Comparison of ENCODE assay signal across 8 mouse cellular contexts in genomic region chr8:71394481-71394880, GRCm38 (mm10). TPM values are rescaled to one million over a fixed set of nuclear protein-coding genes. Genes with fewer than 3 reads are reported as not detected.
A peak's percentile ranks its signal among the peaks of the same experiment; 100 is the strongest.
DNase-seq lines count a peak whose midpoint lies in the region; ATAC-seq and TF ChIP-seq lines count a peak whose summit lies in the region.
"Had no signal": no experiment of that assay in that cellular context is flagged by ENCODE, and none has a peak within 500 bp of the region (broad histone marks: within the 10 kb centered on the region; RNA-seq: fewer than 3 reads in every experiment).

No protein-coding gene starts in this region.

- DNase-seq in right cerebral cortex, postnatal 10 days (ENCODE audit: low spot score in 2 of 2): peak; percentile 18 to 24
- no peak for DNase-seq in right cerebral cortex, postnatal 25 days
- DNase-seq in kidney, postnatal 0 days (ENCODE audit: low spot score): no peak
- no peak for DNase-seq in stomach, postnatal 0 days (ENCODE audit: low spot score)
- no peak for DNase-seq in Muller cell, postnatal 12 days (ENCODE audit: inconsistent ontology term)

- H3K9me3 ChIP-seq in hindbrain, embryonic 13.5 days: no peaks in the 10 kb centered on the region
- H3K9me3 ChIP-seq in hindbrain, embryonic 12.5 days (replicated peaks): no peaks in the 10 kb centered on the region
- no peaks in the 10 kb centered on the region for H3K9me3 ChIP-seq in kidney, postnatal 0 days (replicated peaks; ENCODE audit: low read length)
- no peaks in the 10 kb centered on the region for H3K9me3 ChIP-seq in stomach, postnatal 0 days (ENCODE audit: control insufficient read depth, low read length)
- H3K9me3 ChIP-seq: embryonic facial prominence, embryonic 12.5 days had no signal

- peaks cover 12% of the 10 kb centered on the region for H3K4me1 ChIP-seq in hindbrain, embryonic 13.5 days (replicated peaks)
- peaks cover 8% of the 10 kb centered on the region for H3K4me1 ChIP-seq in hindbrain, embryonic 12.5 days
- peaks cover 5% of the 10 kb centered on the region for H3K4me1 ChIP-seq in kidney, postnatal 0 days (replicated peaks; ENCODE audit: insufficient read depth, low read length)
- H3K4me1 ChIP-seq in stomach, postnatal 0 days (replicated peaks; ENCODE audit: control insufficient read depth, insufficient read depth): peaks cover 5% of the 10 kb centered on the region; the same call in 1 of the 2 replicates

- TF ChIP-seq EP300 in stomach, postnatal 0 days (optimal IDR thresholded peaks at IDR 0.05): no peak

- no peak for TF ChIP-seq CTCF in kidney, postnatal 0 days (IDR thresholded peaks at IDR 0.05; ENCODE audit: low read depth)
- TF ChIP-seq CTCF in stomach, postnatal 0 days (IDR thresholded peaks at IDR 0.05; ENCODE audit: low read depth): no peak

- no peak overlapping the region for H3K4me3 ChIP-seq in hindbrain, embryonic 13.5 days
- H3K4me3 ChIP-seq in hindbrain, embryonic 12.5 days: no peak overlapping the region
- 0 out of 2 replicates have a peak overlapping the region, but pooled peaks have one; percentile 16 for H3K4me3 ChIP-seq in kidney, postnatal 0 days (replicated peaks; ENCODE audit: low read depth, low read length)
- no peak overlapping the region for H3K4me3 ChIP-seq in stomach, postnatal 0 days (ENCODE audit: low read depth, low read length)
- H3K4me3 ChIP-seq: embryonic facial prominence, embryonic 12.5 days had no signal

- no peak overlapping the region for H3K27ac ChIP-seq in hindbrain, embryonic 13.5 days
- H3K27ac ChIP-seq in hindbrain, embryonic 12.5 days: no peak overlapping the region
- H3K27ac ChIP-seq in kidney, postnatal 0 days: no peak overlapping the region
- H3K27ac ChIP-seq in stomach, postnatal 0 days (replicated peaks): no peak overlapping the region
- H3K27ac ChIP-seq: embryonic facial prominence, embryonic 12.5 days had no signal

- ATAC-seq in hindbrain, embryonic 13.5 days (ENCODE audit: low FRiP score): no peak
- no peak for ATAC-seq in hindbrain, embryonic 12.5 days (ENCODE audit: low FRiP score)
- ATAC-seq in kidney, postnatal 0 days (replicated peaks; ENCODE audit: low FRiP score, low read depth): no peak
- ATAC-seq in stomach, postnatal 0 days (ENCODE audit: low FRiP score, low TSS enrichment): no peak

- H3K36me3 ChIP-seq in hindbrain, embryonic 13.5 days: peaks cover 12% of the 10 kb centered on the region
- H3K36me3 ChIP-seq in hindbrain, embryonic 12.5 days: peaks cover 9% of the 10 kb centered on the region
- peaks cover 10% of the 10 kb centered on the region; the same call in 1 of the 2 replicates for H3K36me3 ChIP-seq in kidney, postnatal 0 days (ENCODE audit: insufficient read depth, low read length)
- peaks cover 6% of the 10 kb centered on the region; the same call in 1 of the 2 replicates for H3K36me3 ChIP-seq in stomach, postnatal 0 days (ENCODE audit: control insufficient read depth, insufficient read depth, low read length)

- no peaks in the 10 kb centered on the region for H3K27me3 ChIP-seq in hindbrain, embryonic 13.5 days
- no peaks in the 10 kb centered on the region for H3K27me3 ChIP-seq in hindbrain, embryonic 12.5 days
- H3K27me3 ChIP-seq in kidney, postnatal 0 days (ENCODE audit: insufficient read depth, low read length): no peaks in the 10 kb centered on the region
- H3K27me3 ChIP-seq in stomach, postnatal 0 days (ENCODE audit: control insufficient read depth, insufficient read depth, low read length): no peaks in the 10 kb centered on the region
- H3K27me3 ChIP-seq: embryonic facial prominence, embryonic 12.5 days had no signal

- 82% methylated on average over 7 of the region's 7 CpGs for WGBS in hindbrain, embryonic 13.5 days
- 82% methylated on average over 7 of the region's 7 CpGs for WGBS in hindbrain, embryonic 12.5 days
- 76% methylated on average over 7 of the region's 7 CpGs for WGBS in kidney, postnatal 0 days
- WGBS in stomach, postnatal 0 days: 77% methylated on average over 7 of the region's 7 CpGs

- H3K4me2 ChIP-seq in hindbrain, embryonic 13.5 days: no peak overlapping the region
- no peak overlapping the region for H3K4me2 ChIP-seq in hindbrain, embryonic 12.5 days (replicated peaks)
- peak overlapping the region; percentile 38 for H3K4me2 ChIP-seq in kidney, postnatal 0 days (ENCODE audit: low read length)
- H3K4me2 ChIP-seq in stomach, postnatal 0 days (replicated peaks; ENCODE audit: low read depth): peak overlapping the region; percentile 17; the same call in 1 of the 2 replicates
- H3K4me2 ChIP-seq: embryonic facial prominence, embryonic 12.5 days had no signal

- H3K9ac ChIP-seq in hindbrain, embryonic 13.5 days: 0 out of 2 replicates have a peak overlapping the region, but pooled peaks have one; percentile 25
- H3K9ac ChIP-seq in hindbrain, embryonic 12.5 days: no peak overlapping the region
- 0 out of 2 replicates have a peak overlapping the region, but pooled peaks have one; percentile 35 for H3K9ac ChIP-seq in kidney, postnatal 0 days (ENCODE audit: low read depth, low read length)
- H3K9ac ChIP-seq in stomach, postnatal 0 days (ENCODE audit: low read length): no peak overlapping the region
- H3K9ac ChIP-seq: embryonic facial prominence, embryonic 12.5 days had no signal

RNA-seq across cellular contexts. Expression of gene Ushbp1, which starts 1.1 kb away (rescaled TPM):
- 6.2 and 7.1 TPM in 2 replicates for polyA plus RNA-seq in hindbrain, embryonic 13.5 days (2015; fragmentation: Nextera tagmentation; extraction: Ambion mirVana)
- 5.7 and 6.8 TPM in 2 replicates for polyA plus RNA-seq in hindbrain, embryonic 12.5 days (2016; fragmentation: Nextera tagmentation; extraction: Ambion mirVana)
- polyA plus RNA-seq in kidney, postnatal 0 days (2015; fragmentation: Nextera tagmentation; extraction: Ambion mirVana): 18.8 and 20.4 TPM in 2 replicates
- polyA plus RNA-seq in stomach, postnatal 0 days (2015; fragmentation: Nextera tagmentation; extraction: Ambion mirVana): 4.1 and 4.5 TPM in 2 replicates

RNA-seq across cellular contexts. Expression of gene Babam1, which starts 2.2 kb away (rescaled TPM):
- 83.3 and 90.9 TPM in 2 replicates for polyA plus RNA-seq in hindbrain, embryonic 13.5 days (2015; fragmentation: Nextera tagmentation; extraction: Ambion mirVana)
- polyA plus RNA-seq in hindbrain, embryonic 12.5 days (2016; fragmentation: Nextera tagmentation; extraction: Ambion mirVana): 91.1 and 104 TPM in 2 replicates
- 92.3 and 96.4 TPM in 2 replicates for polyA plus RNA-seq in kidney, postnatal 0 days (2015; fragmentation: Nextera tagmentation; extraction: Ambion mirVana)
- 54.7 and 61.7 TPM in 2 replicates for polyA plus RNA-seq in stomach, postnatal 0 days (2015; fragmentation: Nextera tagmentation; extraction: Ambion mirVana)

RNA-seq across cellular contexts. Expression of gene Ankle1, which starts 11.3 kb away (rescaled TPM):
- polyA plus RNA-seq in hindbrain, embryonic 13.5 days (2015; fragmentation: Nextera tagmentation; extraction: Ambion mirVana): 9.5 and 10.3 TPM in 2 replicates
- polyA plus RNA-seq in hindbrain, embryonic 12.5 days (2016; fragmentation: Nextera tagmentation; extraction: Ambion mirVana): 22.0 and 26.4 TPM in 2 replicates
- polyA plus RNA-seq in kidney, postnatal 0 days (2015; fragmentation: Nextera tagmentation; extraction: Ambion mirVana): 7.9 and 9.2 TPM in 2 replicates
- 5.0 and 6.4 TPM in 2 replicates for polyA plus RNA-seq in stomach, postnatal 0 days (2015; fragmentation: Nextera tagmentation; extraction: Ambion mirVana)

RNA-seq across cellular contexts. Expression of gene Nr2f6, which starts 12.7 kb away (rescaled TPM):
- 20.2 and 21.3 TPM in 2 replicates for polyA plus RNA-seq in hindbrain, embryonic 13.5 days (2015; fragmentation: Nextera tagmentation; extraction: Ambion mirVana)
- 61.2 and 65.2 TPM in 2 replicates for polyA plus RNA-seq in hindbrain, embryonic 12.5 days (2016; fragmentation: Nextera tagmentation; extraction: Ambion mirVana)
- polyA plus RNA-seq in kidney, postnatal 0 days (2015; fragmentation: Nextera tagmentation; extraction: Ambion mirVana): 110 and 138 TPM in 2 replicates
- 47.0 and 56.1 TPM in 2 replicates for polyA plus RNA-seq in stomach, postnatal 0 days (2015; fragmentation: Nextera tagmentation; extraction: Ambion mirVana)

RNA-seq across cellular contexts. Expression of gene Ocel1, which starts 23.4 kb away (rescaled TPM):
- polyA plus RNA-seq in hindbrain, embryonic 13.5 days (2015; fragmentation: Nextera tagmentation; extraction: Ambion mirVana): 4.6 and 6.2 TPM in 2 replicates
- polyA plus RNA-seq in hindbrain, embryonic 12.5 days (2016; fragmentation: Nextera tagmentation; extraction: Ambion mirVana): 5.8 and 6.7 TPM in 2 replicates
- polyA plus RNA-seq in kidney, postnatal 0 days (2015; fragmentation: Nextera tagmentation; extraction: Ambion mirVana): 8.1 and 8.4 TPM in 2 replicates
- 8.2 and 9.1 TPM in 2 replicates for polyA plus RNA-seq in stomach, postnatal 0 days (2015; fragmentation: Nextera tagmentation; extraction: Ambion mirVana)

Comparison
In these comparisons a context has a peak if more than half of its experiments do, and no peak if none do; other contexts are left out.
1. H3K9ac ChIP-seq: peak in hindbrain, embryonic 13.5 days (single experiment) and kidney, postnatal 0 days (single experiment); none in hindbrain, embryonic 12.5 days (single experiment) and stomach, postnatal 0 days (single experiment).
2. DNase-seq: peak in right cerebral cortex, postnatal 10 days (2 of 2); none in right cerebral cortex, postnatal 25 days (single experiment), kidney, postnatal 0 days (single experiment), stomach, postnatal 0 days (single experiment) and Muller cell, postnatal 12 days (single experiment).
3. H3K4me2 ChIP-seq: peak in kidney, postnatal 0 days (single experiment) and stomach, postnatal 0 days (single experiment); none in hindbrain, embryonic 13.5 days (single experiment) and hindbrain, embryonic 12.5 days (single experiment).